Mouse (Mus musculus) G1E-ER4 (cell line): ENCODE measurements around the gene Cyb5b. TPM values are rescaled to one million over a fixed set of nuclear protein-coding genes. Genes with fewer than 3 reads are reported as not detected.

Experiments
- GATA1 ChIP-seq: IDR thresholded peaks from one replicate; pipeline ENCODE4 v1.8.0; 2012; ENCODE audit warnings: low read length, inconsistent platforms
- polyA plus RNA-seq: library from polyadenylated mRNA; stranded (reverse); fragments of >175 nt; gene quantifications from 2 replicates; pipeline ENCODE4 v1.2.3, GENCODE M21; 2012

Cyb5b gene
- polyA plus RNA-seq, 1 experiment = 39.2 TPM

DNA sequence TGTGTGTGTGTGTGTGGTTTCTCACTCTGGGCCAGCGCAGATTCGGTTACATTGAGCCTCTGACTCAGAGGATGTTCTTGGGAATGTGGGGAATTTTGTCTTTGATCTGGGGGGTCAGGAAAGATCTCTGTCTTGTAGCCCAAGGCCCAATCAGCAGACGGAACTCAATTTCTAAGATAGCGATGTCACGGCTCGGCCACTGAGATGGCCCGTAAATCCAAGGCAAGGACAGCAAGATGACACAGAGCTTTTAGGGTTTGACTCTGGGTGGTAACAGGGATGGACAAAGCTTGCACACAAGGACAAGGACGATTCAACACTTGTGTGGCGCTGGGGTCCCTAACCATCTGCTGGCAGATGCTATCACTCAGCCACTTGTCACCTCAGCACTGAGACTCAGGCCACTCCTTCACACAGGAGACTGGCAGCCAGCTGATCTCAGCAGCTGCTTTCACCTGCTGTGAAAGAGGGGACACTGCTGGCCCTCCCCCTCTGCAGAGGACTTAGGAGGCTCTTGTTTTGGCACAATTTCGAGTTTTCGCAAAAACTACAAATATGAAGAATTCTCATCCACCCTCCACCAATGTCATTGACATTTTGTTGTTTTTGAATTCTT lies 76.7 kb downstream of the Cyb5b start:
- no peak for TF ChIP-seq GATA1

DNA sequence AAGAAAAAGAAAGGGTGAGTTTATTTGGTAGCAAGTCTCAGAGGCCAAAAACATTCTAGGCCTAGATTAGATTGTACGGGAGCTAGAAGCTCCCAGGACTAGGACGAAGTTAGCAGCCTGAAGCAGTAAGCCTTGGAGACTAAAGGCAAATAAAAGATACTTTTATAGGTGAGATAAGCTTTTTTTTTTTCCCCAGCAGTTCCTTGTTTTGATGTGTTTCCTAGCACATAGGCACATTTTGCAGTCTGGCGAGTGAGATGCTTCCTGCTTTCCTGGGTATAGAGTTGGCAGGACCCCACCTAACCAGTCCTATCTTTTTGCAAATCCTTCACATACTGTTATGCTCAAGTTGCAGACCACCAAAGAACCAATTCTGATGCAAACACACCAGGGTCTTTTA lies 82.8 kb downstream of the Cyb5b start:
- no peak for TF ChIP-seq GATA1

DNA sequence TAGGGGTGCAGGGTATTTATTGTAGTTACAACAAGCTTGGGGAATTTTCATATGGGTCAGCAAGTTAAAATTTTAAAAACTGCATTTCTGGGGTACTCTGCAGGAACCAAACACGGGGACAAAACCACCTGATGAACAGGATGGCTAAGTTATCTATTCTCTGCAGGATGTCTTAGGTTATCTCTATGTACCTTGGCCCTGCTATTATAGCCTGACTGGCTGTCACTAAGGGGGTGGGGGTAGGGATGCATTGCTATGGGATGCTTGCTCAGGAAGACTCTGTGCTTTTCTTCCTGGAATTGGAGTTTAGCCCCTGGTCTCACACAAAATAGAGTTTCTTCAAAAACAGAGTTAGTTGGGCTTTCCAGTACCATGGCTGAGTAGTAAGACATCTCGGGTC lies 83.3 kb downstream of the Cyb5b start:
- no peak for TF ChIP-seq GATA1

Other genes starting within 250 kb of the Cyb5b start
- 6.4 and 8.2 TPM in 2 replicates for gene Sntb2, start 214.9 kb upstream of the Cyb5b start, polyA plus RNA-seq
- gene Vps4a, start 119.4 kb upstream of the Cyb5b start, polyA plus RNA-seq = 19.5 and 34.1 TPM in 2 replicates
- 8.1 and 13.1 TPM in 2 replicates for gene Pdf, start 102.0 kb upstream of the Cyb5b start, polyA plus RNA-seq
- 26.1 and 36.7 TPM in 2 replicates for gene Cog8, start 94.0 kb upstream of the Cyb5b start, polyA plus RNA-seq
- gene Nip7, start 93.8 kb upstream of the Cyb5b start, polyA plus RNA-seq = 9.9 and 11.2 TPM in 2 replicates
- gene Tmed6, start 85.0 kb upstream of the Cyb5b start, polyA plus RNA-seq = not detected in 2 replicates
- gene Terf2, start 54.1 kb upstream of the Cyb5b start, polyA plus RNA-seq = 26.6 and 27.0 TPM in 2 replicates
- 1.7 and 2.3 TPM in 2 replicates for gene Nfat5, start 142.8 kb downstream of the Cyb5b start, polyA plus RNA-seq